Mouse (Mus musculus) myocyte (in vitro differentiated cells): ENCODE data around the gene Spata5.

ENCODE experiments used
- CEBPB ChIP-seq: IDR thresholded peaks from 2 replicates; pipeline ENCODE4 v1.6.1; 2011; ENCODE audit warnings: mild to moderate bottlenecking, moderate library complexity; ENCODE audit not compliant: poor library complexity, insufficient read depth, severe bottlenecking
- E2F4 ChIP-seq: IDR thresholded peaks from one replicate; pipeline ENCODE4 v1.6.1; 2011; ENCODE audit warnings: mild to moderate bottlenecking, control low read depth, moderate library complexity; ENCODE audit not compliant: insufficient read depth
- MAX ChIP-seq: IDR thresholded peaks from one replicate; pipeline ENCODE4 v1.6.1; 2011; ENCODE audit warnings: low read depth, mild to moderate bottlenecking, control low read depth
- MYOD1 ChIP-seq, 3 experiments: IDR thresholded peaks; one replicate each; pipeline ENCODE4 v1.6.1; 2011; ENCODE audit warnings: control low read depth in 2 of 3, low read depth in 2 of 3, mild to moderate bottlenecking in 2 of 3, moderate library complexity in 1 of 3; ENCODE audit not compliant: insufficient read length in 2 of 3, control insufficient read depth in 1 of 3
- POLR2A ChIP-seq: IDR thresholded peaks from one replicate; pipeline ENCODE4 v1.6.1; 2011; ENCODE audit warnings: low read depth, mild to moderate bottlenecking, control low read depth, moderate library complexity; ENCODE audit not compliant: insufficient read length
- POLR2AphosphoS2 ChIP-seq: IDR thresholded peaks from one replicate; pipeline ENCODE4 v1.6.1; 2011; ENCODE audit warnings: low read depth, control low read depth; ENCODE audit not compliant: insufficient read length
- SRF ChIP-seq: IDR thresholded peaks from one replicate; pipeline ENCODE4 v1.6.1; 2011; ENCODE audit warnings: low read depth; ENCODE audit not compliant: control insufficient read depth, insufficient read length
- USF1 ChIP-seq: IDR thresholded peaks from one replicate; pipeline ENCODE4 v1.6.1; 2011; ENCODE audit warnings: low read depth, mild to moderate bottlenecking, control low read depth, moderate library complexity

GRCm38 (mm10) chr3:37603541-37603940, 183.8 kb downstream of the Spata5 start:
- no peak for TF ChIP-seq POLR2A
- TF ChIP-seq SRF, result no peak
- TF ChIP-seq POLR2AphosphoS2, result no peak
- no peak for TF ChIP-seq CEBPB
- no peak for TF ChIP-seq USF1
- TF ChIP-seq MAX, result no peak
- no peak for TF ChIP-seq MYOD1 (IDR thresholded peaks at IDR 0.05; ENCODE audit: control insufficient read depth in 1 of 3, insufficient read length in 2 of 3, low read depth in 2 of 3)
- TF ChIP-seq E2F4, result no peak
